Mouse (Mus musculus): ENCODE measurements around the gene Sigmar1. TPM values are rescaled to one million over a fixed set of nuclear protein-coding genes. Genes with fewer than 3 reads are reported as not detected.

The Sigmar1 gene
- polyA plus RNA-seq (2014; fragmentation: Illumina TruSeq; extraction: RNeasy Lipid Tissue Mini Kit (QIAGEN cat#74804); ENCODE audit: insufficient read depth, low read depth, low replicate concordance): 29.9 TPM

GRCm38 (mm10) chr4:41755338-41756305 lies at the start of gene Sigmar1:
Gene Sigmar1, minus strand, starts transcription at chr4:41756157.

GRCm38 (mm10) chr4:41774002-41774401 lies 18.0 kb upstream of the Sigmar1 start, which contains the start of gene Ccl27a:
Gene Ccl27a, minus strand, starts transcription at chr4:41774247.

GRCm38 (mm10) chr4:41754797-41755337 lies 1.1 kb downstream of the Sigmar1 start, which contains the start of gene Galt:
Gene Galt, plus strand, starts transcription at chr4:41755228.

GRCm38 (mm10) chr4:41731052-41731765 lies 24.7 kb downstream of the Sigmar1 start, which contains the start of gene Arid3c:
Gene Arid3c, minus strand, starts transcription at chr4:41731142.

GRCm38 (mm10) chr4:41722918-41723351 lies 33.0 kb downstream of the Sigmar1 start, which contains the start of gene Dctn3:
Gene Dctn3, minus strand, starts transcription at chr4:41723170.

GRCm38 (mm10) chr4:41713197-41714067 lies 42.5 kb downstream of the Sigmar1 start, which contains the start of gene Rpp25l:
Gene Rpp25l, minus strand, starts transcription at chr4:41713534.

GRCm38 (mm10) chr4:41699783-41700182 lies 56.2 kb downstream of the Sigmar1 start, which contains the start of gene Il11ra1:
Gene Il11ra1, plus strand, starts transcription at chr4:41699989.

GRCm38 (mm10) chr4:41696930-41697841 lies 58.8 kb downstream of the Sigmar1 start, which contains the start of gene Cntfr:
Gene Cntfr, minus strand, starts transcription at chr4:41697089.

Other genes with a start within 250 kb of the Sigmar1 start
- 53.2 TPM for gene 1110017D15Rik, start 238.8 kb downstream of the Sigmar1 start, polyA plus RNA-seq (2014; fragmentation: Illumina TruSeq; extraction: RNeasy Lipid Tissue Mini Kit (QIAGEN cat#74804); ENCODE audit: insufficient read depth, low read depth, low replicate concordance)
- 17.5 TPM for gene Fam219a, start 186.6 kb downstream of the Sigmar1 start, polyA plus RNA-seq (2014; fragmentation: Illumina TruSeq; extraction: RNeasy Lipid Tissue Mini Kit (QIAGEN cat#74804); ENCODE audit: insufficient read depth, low read depth, low replicate concordance)
- 8.7 TPM for gene Dnaic1, start 186.4 kb downstream of the Sigmar1 start, polyA plus RNA-seq (2014; fragmentation: Illumina TruSeq; extraction: RNeasy Lipid Tissue Mini Kit (QIAGEN cat#74804); ENCODE audit: insufficient read depth, low read depth, low replicate concordance)
- gene Enho, start 115.8 kb downstream of the Sigmar1 start, polyA plus RNA-seq (2014; fragmentation: Illumina TruSeq; extraction: RNeasy Lipid Tissue Mini Kit (QIAGEN cat#74804); ENCODE audit: insufficient read depth, low read depth, low replicate concordance): 28.0 TPM
- 2.6 TPM for gene Cntfr, start 59.1 kb downstream of the Sigmar1 start, polyA plus RNA-seq (2014; fragmentation: Illumina TruSeq; extraction: RNeasy Lipid Tissue Mini Kit (QIAGEN cat#74804); ENCODE audit: insufficient read depth, low read depth, low replicate concordance)
- 95.7 TPM for gene Il11ra1, start 56.2 kb downstream of the Sigmar1 start, polyA plus RNA-seq (2014; fragmentation: Illumina TruSeq; extraction: RNeasy Lipid Tissue Mini Kit (QIAGEN cat#74804); ENCODE audit: insufficient read depth, low read depth, low replicate concordance)
- gene Rpp25l, start 42.6 kb downstream of the Sigmar1 start, polyA plus RNA-seq (2014; fragmentation: Illumina TruSeq; extraction: RNeasy Lipid Tissue Mini Kit (QIAGEN cat#74804); ENCODE audit: insufficient read depth, low read depth, low replicate concordance): 41.4 TPM
- gene Dctn3, start 33.0 kb downstream of the Sigmar1 start, polyA plus RNA-seq (2014; fragmentation: Illumina TruSeq; extraction: RNeasy Lipid Tissue Mini Kit (QIAGEN cat#74804); ENCODE audit: insufficient read depth, low read depth, low replicate concordance): 75.4 TPM
- not detected for gene Arid3c, start 25.0 kb downstream of the Sigmar1 start, polyA plus RNA-seq (2014; fragmentation: Illumina TruSeq; extraction: RNeasy Lipid Tissue Mini Kit (QIAGEN cat#74804); ENCODE audit: insufficient read depth, low read depth, low replicate concordance)
- gene Galt, start 929 bp downstream of the Sigmar1 start, polyA plus RNA-seq (2014; fragmentation: Illumina TruSeq; extraction: RNeasy Lipid Tissue Mini Kit (QIAGEN cat#74804); ENCODE audit: insufficient read depth, low read depth, low replicate concordance): 25.0 TPM
- gene Ccl27a, start 18.1 kb upstream of the Sigmar1 start, polyA plus RNA-seq (2014; fragmentation: Illumina TruSeq; extraction: RNeasy Lipid Tissue Mini Kit (QIAGEN cat#74804); ENCODE audit: insufficient read depth, low read depth, low replicate concordance): 27.6 TPM
- 46.0 TPM for gene Gm21541, start 147.5 kb upstream of the Sigmar1 start, polyA plus RNA-seq (2014; fragmentation: Illumina TruSeq; extraction: RNeasy Lipid Tissue Mini Kit (QIAGEN cat#74804); ENCODE audit: insufficient read depth, low read depth, low replicate concordance)
- gene Gm20878, start 185.4 kb upstream of the Sigmar1 start, polyA plus RNA-seq (2014; fragmentation: Illumina TruSeq; extraction: RNeasy Lipid Tissue Mini Kit (QIAGEN cat#74804); ENCODE audit: insufficient read depth, low read depth, low replicate concordance): 3.1 TPM
- 0.52 TPM for gene Fam205a4, start 209.9 kb upstream of the Sigmar1 start, polyA plus RNA-seq (2014; fragmentation: Illumina TruSeq; extraction: RNeasy Lipid Tissue Mini Kit (QIAGEN cat#74804); ENCODE audit: insufficient read depth, low read depth, low replicate concordance)

Measured in lung, adult 10 weeks (tissue).